Comparison of ENCODE assay signal across 8 mouse cellular contexts in the genomic region with DNA sequence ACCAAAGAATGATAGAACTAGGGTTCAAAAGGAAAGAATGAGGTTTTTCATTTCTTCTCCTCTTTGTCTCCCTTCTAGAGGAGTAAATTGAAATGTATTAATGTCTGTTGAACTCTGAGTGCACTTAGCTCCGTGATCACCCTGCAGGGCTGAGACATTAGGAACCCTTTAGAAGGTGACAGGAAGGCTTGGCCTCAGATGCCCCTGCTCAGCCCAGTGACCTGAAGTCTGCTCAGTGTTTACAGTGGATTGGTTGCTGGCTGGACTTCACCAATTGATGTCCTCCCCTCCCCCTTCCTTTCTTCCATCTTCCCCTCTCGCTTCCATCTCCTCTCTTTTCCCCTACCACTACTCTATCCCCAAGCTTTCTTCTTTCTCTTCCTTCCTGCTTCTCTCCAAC.
DNase-seq lines count a peak whose midpoint lies in the region; ATAC-seq lines count a peak whose summit lies in the region.
"Had no signal": no experiment of that assay in that cellular context is flagged by ENCODE, and none has a peak within 500 bp of the region (broad histone marks: within the 10 kb centered on the region; RNA-seq: fewer than 3 reads in every experiment).

No protein-coding gene starts in this region.

- peak overlapping the region; percentile 50 for H3K4me3 ChIP-seq in forebrain, embryonic 10.5 days
- no peak overlapping the region for H3K4me3 ChIP-seq in limb, embryonic 11.5 days (ENCODE audit: low read depth, low read length)
- H3K4me3 ChIP-seq in stomach, embryonic 14.5 days (ENCODE audit: low read depth, low read length): no peak overlapping the region

- peaks cover 31% of the 10 kb centered on the region for H3K27me3 ChIP-seq in forebrain, embryonic 10.5 days (ENCODE audit: poor library complexity, severe bottlenecking)
- peaks cover 18% of the 10 kb centered on the region for H3K27me3 ChIP-seq in limb, embryonic 11.5 days (ENCODE audit: control insufficient read depth, insufficient read depth, low read length)
- no peaks in the 10 kb centered on the region for H3K27me3 ChIP-seq in stomach, embryonic 14.5 days (ENCODE audit: control insufficient read depth, insufficient read depth, low read length)

- intact Hi-C loops in left cerebral cortex, postnatal 4 days (cut with DNase I): no loop called here
- intact Hi-C loops in left cerebral cortex, postnatal 25 days (cut with DNase I): no loop called here

- no peak overlapping the region for H3K27ac ChIP-seq in forebrain, embryonic 10.5 days
- H3K27ac ChIP-seq in limb, embryonic 11.5 days (replicated peaks; ENCODE audit: low read depth, low read length): no peak overlapping the region
- no peak overlapping the region for H3K27ac ChIP-seq in stomach, embryonic 14.5 days (ENCODE audit: low read length)

- no peak for ATAC-seq in limb, embryonic 11.5 days (ENCODE audit: insufficient number of reproducible peaks, low FRiP score, low TSS enrichment, low read depth)
- no peak for ATAC-seq in stomach, embryonic 14.5 days (ENCODE audit: insufficient number of reproducible peaks, insufficient read depth, low FRiP score, low read depth)

- peaks cover 21% of the 10 kb centered on the region for H3K4me1 ChIP-seq in forebrain, embryonic 10.5 days
- H3K4me1 ChIP-seq in limb, embryonic 11.5 days (ENCODE audit: control insufficient read depth, insufficient read depth, low read length): peaks cover 4% of the 10 kb centered on the region; the same call in 1 of the 2 replicates
- H3K4me1 ChIP-seq in stomach, embryonic 14.5 days (ENCODE audit: control insufficient read depth, insufficient read depth, low read length): peaks cover 9% of the 10 kb centered on the region; the same call in 1 of the 2 replicates

- H3K4me2 ChIP-seq in limb, embryonic 11.5 days (ENCODE audit: low read depth, severe bottlenecking): peak overlapping the region; percentile 22; the same call in 1 of the 2 replicates
- peak overlapping the region; percentile 38 for H3K4me2 ChIP-seq in stomach, embryonic 14.5 days (replicated peaks; ENCODE audit: low read depth, low read length)

- no peaks in the 10 kb centered on the region for H3K36me3 ChIP-seq in forebrain, embryonic 10.5 days (replicated peaks)
- no peaks in the 10 kb centered on the region for H3K36me3 ChIP-seq in limb, embryonic 11.5 days (ENCODE audit: control insufficient read depth, insufficient read depth, low read length)
- H3K36me3 ChIP-seq in stomach, embryonic 14.5 days (ENCODE audit: control insufficient read depth, insufficient read depth, low read length): no peaks in the 10 kb centered on the region

- WGBS in forebrain, embryonic 10.5 days: 5% methylated on average over 2 of the region's 2 CpGs
- 3% methylated on average over 2 of the region's 2 CpGs for WGBS in limb, embryonic 11.5 days
- 10% methylated on average over 2 of the region's 2 CpGs for WGBS in stomach, embryonic 14.5 days

- H3K9me3 ChIP-seq in forebrain, embryonic 10.5 days: no peaks in the 10 kb centered on the region
- no peaks in the 10 kb centered on the region for H3K9me3 ChIP-seq in limb, embryonic 11.5 days (ENCODE audit: control insufficient read depth, low read length)
- H3K9me3 ChIP-seq in stomach, embryonic 14.5 days (ENCODE audit: control insufficient read depth, low read depth, low read length): no peaks in the 10 kb centered on the region

- no peak overlapping the region for H3K9ac ChIP-seq in limb, embryonic 11.5 days (ENCODE audit: low read length)
- no peak overlapping the region for H3K9ac ChIP-seq in stomach, embryonic 14.5 days (replicated peaks; ENCODE audit: low read depth, low read length)

- peak; percentile 35 for DNase-seq in left cerebral cortex, postnatal 4 days
- no peak for DNase-seq in left cerebral cortex, postnatal 25 days (ENCODE audit: low spot score in 2 of 2)
- DNase-seq in forebrain, embryonic 10.5 days (ENCODE audit: extremely low spot score, low spot score): no peak
- DNase-seq in limb, embryonic 11.5 days (ENCODE audit: low spot score): no peak
- DNase-seq in gastrocnemius, adult 18-20 months (ENCODE audit: low spot score): no peak
- DNase-seq in T-cell, adult 2 months (ENCODE audit: low spot score): no peak
- DNase-seq: kidney, adult 2 months had no signal
